Mouse (Mus musculus) cerebellum, adult (tissue): Measurements from ENCODE around the gene Csrnp1.
A peak's percentile ranks its signal among the peaks of the same experiment; 100 is the strongest.

Experiments used
- ATAC-seq: cut with Nextera tagmentation; 2 replicates; pipeline ENCODE4 v1.9.2; 2017; ENCODE audit warnings: mild to moderate bottlenecking, moderate library complexity, mixed read lengths; ENCODE audit not compliant: insufficient number of reproducible peaks, low FRiP score, low TSS enrichment

Gene Csrnp1

DNA sequence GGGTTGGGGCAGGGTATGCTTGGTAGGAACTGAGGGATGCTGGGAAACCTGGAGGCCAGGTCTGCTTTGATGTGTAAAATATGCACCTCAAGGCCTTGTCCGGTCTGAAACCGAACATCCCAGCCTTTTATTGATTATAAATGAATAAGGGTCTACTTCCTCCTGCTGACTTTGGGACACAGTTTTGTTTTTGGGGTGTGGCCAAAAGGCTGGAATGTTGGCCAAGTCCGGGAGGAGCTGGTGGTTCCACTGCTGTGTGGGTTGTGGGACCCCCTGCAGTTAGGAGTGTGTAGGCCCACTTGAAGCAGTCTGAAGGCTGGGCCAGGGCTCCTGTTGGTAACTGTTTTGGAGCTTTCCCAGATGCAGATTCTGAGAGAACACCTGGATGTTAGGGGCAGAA is 21.5 kb upstream of the Csrnp1 start:
- ATAC-seq, result no peak

DNA sequence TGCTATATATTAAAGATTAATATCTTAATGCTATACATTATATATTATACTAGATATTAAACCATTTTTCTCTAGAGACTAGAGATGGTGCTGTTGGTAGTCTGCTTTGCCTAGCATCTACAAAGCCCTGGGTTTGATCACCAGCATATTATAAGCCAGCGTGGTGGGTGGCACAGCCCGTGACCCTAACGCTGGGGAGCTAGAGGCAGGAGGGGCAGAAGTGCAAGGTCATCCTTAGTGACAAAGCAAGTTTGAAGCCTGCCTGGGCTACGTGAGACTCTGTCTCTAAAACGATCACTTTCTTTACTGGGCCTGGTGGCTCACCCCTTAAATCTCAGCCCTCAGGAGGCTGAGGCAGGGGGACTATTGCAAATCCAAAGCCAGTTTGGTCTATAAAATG is 18.4 kb upstream of the Csrnp1 start:
- ATAC-seq, result no peak

DNA sequence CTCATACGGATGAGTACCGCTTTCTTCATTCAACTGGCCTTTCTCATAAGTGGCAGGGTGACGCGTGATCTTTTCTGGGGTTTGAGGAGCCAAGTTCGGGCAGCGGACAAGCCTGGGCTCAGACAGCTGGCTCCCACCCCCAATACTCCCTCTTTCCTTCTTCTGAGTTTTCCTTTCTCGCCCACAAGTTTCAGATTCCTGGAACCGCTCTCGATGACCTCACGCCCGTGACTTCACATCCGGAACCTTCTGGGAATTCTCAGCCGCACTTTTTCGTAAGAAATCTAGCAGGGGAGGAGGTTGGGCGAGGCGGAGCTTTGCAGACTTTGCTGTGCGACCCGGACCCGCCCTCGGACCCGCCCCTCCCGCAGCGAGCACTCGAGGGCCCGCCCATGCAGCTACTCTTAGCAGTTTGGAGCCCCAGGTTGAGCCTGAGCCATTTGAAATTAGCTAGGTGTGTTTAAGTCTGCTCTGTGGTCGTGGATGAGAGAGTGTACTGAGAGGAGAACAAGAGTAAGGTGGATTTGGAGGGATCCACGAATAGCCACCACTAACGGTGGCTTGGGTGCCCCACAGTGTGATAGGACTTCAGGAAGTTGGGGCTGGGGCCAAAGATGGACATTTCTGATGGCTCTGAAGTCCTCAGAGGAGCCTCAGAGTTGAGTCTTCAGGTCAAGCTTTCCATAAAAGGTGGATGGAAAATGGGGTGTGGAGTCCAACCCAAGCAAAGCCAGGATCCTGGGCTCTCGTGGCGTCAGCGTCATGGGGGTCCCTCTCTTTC is 17.7 kb upstream of the Csrnp1 start:
- ATAC-seq, result no peak; the same call in 1 of the 2 replicates

DNA sequence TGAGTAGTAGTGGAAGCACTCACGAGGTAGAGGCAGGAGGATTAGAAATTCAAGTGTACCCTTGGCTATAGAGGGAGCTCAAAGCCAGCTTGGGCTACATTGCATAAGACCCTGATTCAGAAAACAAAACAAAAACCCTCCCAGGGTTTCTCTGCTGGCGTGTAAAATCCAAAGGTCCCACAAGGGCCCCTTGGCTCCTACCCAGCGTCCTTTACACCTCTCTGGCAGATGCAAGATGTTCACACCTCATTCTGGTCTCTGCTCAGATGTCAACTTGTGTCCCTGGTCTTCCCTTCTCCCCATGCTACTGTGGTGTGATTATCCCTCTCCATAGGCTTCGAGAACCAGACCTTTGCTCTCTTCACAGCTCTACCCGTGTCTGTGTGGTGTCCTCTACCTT is 16.3 kb upstream of the Csrnp1 start:
- ATAC-seq, result no peak

DNA sequence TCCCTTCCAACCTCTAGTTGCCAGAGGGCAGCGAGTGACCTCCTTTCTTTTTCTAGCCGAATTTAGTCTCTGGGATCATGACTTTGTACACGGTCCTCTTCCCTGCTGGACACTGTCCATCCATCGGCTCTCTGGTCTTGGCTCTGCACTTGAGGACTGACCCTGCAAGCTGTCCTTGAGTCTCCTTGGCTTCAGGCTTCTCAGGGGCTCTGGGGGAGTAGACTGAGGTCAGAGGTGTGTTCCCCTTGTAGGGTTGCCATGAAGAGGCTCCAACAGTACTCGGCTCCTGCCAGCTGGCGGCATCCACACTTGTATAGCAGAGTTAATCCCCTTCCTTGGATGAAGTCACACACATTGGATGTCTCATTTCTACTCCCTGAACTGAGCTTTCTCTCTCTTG is 15.2 kb upstream of the Csrnp1 start:
- ATAC-seq, result no peak

DNA sequence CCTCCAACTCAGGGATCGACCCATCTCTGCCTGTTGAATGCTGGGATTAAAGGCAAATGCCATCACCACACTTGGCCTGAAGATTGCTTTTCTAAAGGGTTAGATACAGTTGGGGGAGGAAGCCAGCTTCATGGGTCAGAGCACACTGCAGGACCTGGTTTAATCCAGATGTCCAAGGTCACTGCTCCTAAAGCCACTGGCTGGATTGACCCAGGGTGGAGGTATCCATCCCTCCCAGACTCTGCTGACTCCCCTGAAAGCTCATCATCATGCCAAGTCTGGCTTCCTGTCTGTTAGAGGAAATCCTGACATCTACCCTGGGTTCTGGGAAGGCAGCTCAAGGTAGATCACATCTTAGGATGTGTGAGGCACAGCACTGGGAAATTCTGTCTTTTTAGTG is 14.3 kb upstream of the Csrnp1 start:
- ATAC-seq, result no peak

DNA sequence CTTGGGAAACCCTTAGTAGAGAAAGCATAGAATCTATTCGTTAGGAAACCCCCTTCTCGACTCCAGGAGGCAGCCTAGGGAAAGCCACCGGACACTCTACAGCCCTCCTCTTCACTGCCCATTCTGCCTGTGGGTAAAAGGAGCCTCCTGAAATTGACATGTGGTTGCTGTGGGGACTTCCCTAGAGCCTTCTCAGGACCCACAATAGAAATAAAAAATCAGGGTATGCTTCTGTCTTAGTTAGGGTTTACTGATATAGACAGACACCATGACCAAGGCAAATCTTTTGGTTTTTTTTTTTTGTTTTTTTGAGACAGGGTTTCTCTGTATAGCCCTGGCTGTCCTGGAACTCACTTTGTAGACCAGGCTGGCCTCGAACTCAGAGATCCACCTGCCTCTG is 11.6 kb upstream of the Csrnp1 start:
- no peak for ATAC-seq

DNA sequence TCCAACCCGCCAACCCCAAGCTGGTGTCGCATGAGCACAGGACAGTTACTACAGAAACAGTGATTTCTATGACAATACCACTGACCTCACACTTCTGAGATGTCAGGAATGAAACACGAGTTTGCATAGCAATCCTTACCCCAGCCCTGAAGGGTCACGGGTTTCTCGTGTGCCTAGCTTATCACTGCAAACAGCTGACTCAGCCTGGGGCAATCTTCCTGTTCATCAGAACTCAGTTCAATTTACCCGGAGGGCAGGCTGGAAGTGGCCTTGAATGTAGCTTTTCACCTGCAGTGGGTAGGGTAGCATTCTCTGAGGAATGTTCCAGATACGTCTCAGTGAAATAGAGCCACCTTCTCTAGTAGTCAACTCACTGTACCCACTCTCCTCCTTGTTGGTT is 9.7 kb upstream of the Csrnp1 start:
- ATAC-seq, result no peak

DNA sequence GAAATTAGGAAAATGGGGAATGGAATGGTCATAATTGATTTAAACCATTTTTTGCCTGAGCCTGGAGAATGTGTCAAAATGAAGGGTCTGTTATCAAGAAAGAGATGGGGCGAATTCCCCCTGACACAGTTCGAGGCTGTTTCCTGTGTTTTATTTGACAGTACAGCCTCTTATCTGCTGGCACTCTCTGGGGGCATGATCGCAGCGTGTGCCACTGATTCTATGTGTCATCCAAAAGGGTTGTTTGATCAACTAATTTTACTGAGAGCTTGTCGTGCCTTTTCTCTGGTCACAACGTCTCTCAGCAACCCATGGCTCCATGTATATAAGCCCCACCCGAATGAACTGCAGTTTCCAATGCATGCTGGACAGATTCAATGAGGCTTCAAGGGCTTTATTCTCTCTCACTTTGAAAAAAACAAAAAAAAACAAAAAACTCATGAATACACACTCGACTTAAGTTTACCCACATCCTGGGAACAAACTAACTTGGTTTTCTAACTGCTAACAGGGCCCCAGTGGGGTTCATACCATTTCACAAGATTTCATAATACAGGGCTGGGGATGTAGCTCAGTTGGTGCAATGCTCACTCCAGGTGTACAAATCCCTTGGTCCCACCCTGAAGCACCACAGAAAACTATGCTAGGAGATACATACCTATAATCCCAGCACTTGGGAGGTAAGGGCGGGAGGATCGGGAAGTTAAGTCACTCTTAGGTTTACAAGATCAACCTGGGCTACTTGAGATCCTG is 8.8 kb upstream of the Csrnp1 start:
- ATAC-seq, result no peak

DNA sequence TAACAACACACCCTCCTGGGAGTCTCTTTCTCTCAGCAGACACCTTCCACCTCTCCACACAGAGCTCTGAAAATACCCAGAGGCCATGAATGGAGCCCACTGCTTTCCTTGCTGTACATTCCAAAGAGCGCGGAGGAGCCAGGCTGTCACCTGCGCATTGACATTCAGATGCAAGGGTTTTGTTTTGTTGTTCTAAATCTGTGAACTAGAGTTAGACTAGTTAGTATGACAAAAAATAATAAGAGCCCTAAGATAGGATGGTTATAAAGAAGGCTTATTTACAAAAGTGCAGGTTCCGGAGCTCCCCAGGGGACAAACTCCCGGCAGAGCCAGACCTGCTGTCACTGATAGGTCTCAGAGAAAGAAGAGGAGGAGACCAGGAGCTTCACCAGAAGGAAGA is 6.9 kb upstream of the Csrnp1 start:
- ATAC-seq, result no peak

DNA sequence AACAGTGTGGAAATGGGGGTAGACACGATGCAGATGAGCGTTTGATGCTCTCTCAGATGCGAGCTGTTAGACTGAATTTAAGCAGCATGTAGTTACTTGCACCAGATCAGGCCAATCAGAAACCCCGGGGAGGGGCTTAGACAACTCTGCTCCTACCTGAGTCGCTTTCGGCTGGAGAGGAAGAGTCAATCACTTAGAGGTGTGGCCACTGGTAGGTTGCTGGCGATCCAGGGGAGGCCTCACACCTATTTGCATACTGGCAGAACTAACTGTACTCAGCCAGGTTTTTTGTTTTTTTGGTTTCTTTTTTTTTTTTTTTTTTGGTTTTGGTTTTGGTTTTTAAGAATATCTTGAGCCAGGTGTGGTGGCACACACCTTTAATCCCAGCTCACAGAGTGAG is 3.8 kb upstream of the Csrnp1 start:
- no peak for ATAC-seq

DNA sequence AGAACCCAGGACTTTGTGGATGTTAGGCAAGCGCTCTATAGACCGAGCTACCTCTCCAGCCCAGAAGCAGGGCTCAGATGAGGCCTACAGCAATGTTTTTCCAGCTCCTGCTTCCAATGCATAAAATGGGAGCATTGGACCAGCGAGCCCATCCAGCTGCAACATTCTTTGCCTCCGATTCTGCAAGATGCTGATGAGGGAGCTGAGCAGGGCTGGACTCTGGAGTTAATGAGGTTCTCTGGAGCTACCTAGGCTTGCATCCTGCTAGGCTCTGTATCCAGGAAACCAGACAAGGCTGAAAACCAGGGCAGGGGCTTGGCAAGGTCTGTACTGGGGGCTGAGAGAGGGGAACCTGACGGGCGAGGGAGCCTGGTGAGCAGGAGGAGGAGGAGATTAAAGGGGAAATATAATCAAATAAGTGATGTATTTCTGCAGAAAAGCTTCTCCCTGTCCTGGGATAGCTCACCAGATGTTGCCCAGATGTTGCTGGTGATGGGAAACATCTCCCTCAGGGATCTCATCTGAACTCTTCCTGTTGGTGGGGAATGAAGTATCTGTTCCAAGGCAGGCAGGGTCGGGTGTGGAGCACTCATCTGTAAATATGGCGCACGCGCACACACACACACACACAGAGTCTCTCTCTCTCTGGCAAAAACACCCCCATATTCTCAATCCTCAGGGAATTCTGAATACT is 1.6 kb upstream of the Csrnp1 start:
- ATAC-seq, result no peak

DNA sequence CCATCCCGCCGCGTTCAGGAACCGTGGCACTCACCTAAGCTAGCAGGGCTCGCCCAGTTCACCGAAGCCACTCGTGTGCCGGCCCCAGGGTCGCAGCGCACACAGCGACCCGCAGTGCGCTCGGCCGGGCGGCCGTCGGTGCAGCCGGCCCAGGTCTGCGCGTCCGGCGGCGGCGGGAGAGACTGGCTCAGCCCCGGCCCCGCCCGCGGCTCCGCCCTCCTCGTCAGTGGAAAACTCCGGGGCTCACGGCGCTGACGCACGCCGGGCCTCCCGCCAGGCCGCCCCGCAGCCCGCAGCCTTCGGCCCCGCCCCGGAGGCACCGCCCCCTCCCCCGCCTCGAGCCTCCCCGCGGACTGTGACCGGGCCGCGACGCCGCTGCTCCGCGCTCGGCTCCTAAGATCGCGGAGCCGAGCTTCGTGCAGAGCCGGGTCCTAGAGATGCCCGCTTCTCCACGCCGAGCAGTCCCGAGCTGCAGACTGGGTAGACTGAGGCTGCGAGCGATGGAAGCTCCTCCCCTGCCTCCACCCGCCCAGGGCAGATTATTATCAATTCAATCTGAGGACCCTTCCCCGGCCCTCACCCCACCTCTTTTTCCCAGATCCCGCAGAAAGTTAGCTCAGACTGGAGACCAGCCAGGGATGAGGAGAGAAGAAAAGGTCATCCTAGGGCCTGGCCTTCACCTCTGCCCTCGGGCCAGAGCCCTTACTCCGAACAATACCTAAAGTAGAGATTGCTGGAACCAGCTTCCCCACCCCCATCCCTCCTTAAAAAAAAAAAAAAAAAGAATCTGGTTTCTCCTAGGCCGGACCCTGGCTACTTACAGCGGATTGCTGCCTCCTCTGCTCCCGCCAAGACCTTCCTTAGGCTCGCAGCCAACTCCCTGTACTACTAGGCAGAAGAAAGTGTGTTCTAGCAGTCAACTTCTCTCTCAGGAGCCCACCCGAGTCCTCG is 598 bp downstream of the Csrnp1 start:
- peak; percentile 42 for ATAC-seq

DNA sequence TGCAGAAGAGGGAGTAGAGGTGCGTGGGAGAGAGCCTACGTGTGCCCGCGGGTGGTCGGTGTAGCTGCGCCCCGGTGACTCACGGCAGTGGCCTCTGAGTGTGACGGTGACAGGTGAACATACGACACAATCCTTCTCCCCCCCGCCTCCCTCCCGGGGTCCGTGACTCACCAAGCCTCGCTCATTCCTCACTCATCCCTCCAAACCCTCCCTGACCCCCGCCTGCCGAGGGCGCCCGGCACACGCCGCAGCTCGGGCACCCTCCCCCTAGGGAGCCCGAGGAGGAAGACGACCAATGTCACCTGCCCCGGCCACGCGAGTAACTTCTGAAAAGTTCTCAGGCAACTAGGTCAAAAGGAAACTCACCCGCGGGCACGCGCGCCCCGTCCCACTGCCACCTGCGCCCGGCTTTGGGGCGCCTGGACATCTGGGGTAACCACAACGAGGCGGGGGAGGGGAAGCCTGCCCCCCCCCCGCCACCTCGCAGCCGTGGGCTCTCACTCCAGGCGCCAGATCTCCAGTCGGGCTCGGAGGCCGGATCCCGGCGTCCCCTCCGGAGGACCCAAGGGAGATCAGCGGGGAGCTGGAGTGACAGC is 1.4 kb downstream of the Csrnp1 start:
- no peak for ATAC-seq

DNA sequence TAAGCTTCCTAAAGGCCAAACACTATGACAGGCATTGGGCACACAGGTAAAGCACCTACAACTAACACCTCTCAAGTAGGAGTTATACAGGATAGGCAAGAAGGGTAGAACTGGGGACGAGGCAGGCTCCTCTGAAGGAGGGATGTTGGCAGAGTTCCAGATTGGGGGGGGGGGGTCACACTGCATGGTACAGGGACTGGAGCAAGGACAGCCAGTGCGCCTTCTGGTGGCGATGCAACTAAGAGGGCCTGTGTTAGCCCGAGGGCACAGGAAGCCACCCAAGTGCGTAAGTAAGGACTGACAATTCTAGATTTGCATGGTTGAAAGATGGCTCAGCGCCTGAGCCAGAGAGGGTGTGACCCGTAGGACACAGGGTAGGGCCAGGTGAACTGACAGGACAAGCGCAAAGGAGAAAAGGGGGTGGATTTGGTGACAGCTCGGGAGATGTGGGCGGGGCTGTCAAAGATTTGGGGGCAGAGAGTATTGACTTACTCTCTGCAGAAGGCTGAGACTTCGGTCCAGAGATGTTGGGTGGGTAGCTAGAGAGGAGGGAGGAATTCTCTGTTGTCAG is 2.1 kb downstream of the Csrnp1 start:
- ATAC-seq, result no peak

DNA sequence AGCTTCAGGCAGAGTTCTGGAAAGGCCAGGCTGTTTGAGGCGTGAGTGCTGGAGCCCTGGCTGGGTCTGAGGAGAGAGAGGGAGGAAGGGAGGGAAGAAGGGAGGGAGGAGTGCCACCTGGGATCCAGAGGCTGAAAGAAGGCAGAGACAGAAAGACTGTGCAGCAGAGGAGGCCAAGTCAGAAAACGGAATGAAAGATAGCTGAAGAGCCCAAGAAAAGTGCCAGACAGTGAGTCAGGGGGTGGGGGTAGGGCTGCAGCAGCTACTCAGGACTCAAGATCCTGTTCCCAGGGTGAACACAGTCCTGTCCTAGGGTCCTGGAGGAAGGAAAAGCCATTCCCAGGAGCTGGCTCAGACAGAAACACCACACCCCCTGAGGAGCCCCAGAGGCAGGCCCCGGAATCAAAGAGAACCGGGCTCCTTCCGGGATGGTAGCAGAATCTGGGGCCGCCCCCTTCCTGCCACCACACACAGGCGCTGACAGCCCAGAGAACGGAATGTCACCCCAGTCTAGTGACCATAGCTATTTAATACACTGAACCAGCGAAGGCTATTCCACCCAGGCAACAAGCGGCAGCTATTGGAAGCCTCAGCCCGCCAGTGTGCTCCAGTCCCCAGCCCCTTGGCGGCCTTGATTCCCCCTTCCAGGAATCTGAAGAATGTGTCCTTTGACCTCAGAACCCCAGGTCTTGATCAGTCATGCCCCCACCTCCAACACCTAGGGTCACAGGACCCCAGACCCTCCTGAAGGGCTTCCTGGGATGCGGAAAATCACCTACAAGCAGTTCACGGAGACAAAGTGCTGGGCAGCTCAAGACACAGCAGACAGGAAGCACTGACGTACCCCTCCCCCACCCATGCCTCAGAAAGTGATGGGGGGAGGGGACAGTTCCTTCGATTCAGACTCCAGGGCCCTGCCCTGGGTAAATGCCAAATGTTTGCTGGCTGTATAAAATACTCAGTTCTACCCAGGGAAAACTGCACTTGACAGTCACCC is 3.0 kb downstream of the Csrnp1 start:
- ATAC-seq, result no peak

DNA sequence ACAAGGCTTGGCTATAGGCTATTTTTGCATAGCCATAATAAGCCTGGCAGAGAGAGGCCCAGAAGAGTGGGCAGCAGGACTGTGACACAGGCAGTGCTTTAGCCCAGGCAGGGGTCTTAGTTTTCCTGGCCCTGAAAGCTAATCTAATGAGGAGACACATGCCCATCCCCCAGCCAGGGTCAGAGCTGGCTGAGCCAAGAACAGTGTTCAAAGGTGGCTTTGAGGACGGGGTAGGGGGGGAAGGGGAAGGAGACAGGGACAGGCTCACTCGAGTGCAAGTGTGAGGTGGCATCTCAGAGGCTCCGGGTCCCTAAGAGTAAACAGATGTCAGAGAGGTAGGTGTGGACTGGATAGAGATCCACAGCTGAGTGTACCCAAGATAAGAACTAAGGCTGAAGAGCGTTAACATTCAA is 3.7 kb downstream of the Csrnp1 start:
- no peak for ATAC-seq

DNA sequence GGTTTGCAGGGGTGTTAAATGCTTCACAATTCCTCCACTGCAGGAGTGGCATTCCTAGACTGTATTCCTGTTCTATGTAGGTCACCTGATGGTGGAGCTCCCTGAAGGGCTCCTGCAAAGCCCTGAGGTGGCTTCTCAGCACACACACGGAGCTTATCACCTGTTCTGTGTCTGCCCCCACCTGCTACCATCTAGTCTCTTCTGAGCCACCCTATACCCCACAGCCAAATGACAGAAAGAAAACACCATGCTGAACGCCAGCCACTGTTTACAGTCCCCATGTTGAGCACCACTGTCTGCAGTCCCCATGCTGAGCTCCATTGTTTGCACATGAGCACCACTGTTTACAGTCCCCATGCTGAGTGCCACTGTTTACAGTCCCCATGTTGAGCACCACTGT is 4.7 kb downstream of the Csrnp1 start:
- no peak for ATAC-seq
